Mouse (Mus musculus) adrenal gland, postnatal 0 days (tissue): Measurements from ENCODE around the gene Npas1. TPM values are rescaled to one million over a fixed set of nuclear protein-coding genes. Genes with fewer than 3 reads are reported as not detected.

Experiments
- polyA plus RNA-seq: library from polyadenylated mRNA; unstranded; fragments of >200 nt; fragmentation: Nextera tagmentation; extraction: Ambion mirVana; gene quantifications from 2 replicates; pipeline ENCODE4 v1.2.1, GENCODE M21; 2015

The Npas1 gene
- polyA plus RNA-seq, result 0.24 and 0.26 TPM in 2 replicates

DNA sequence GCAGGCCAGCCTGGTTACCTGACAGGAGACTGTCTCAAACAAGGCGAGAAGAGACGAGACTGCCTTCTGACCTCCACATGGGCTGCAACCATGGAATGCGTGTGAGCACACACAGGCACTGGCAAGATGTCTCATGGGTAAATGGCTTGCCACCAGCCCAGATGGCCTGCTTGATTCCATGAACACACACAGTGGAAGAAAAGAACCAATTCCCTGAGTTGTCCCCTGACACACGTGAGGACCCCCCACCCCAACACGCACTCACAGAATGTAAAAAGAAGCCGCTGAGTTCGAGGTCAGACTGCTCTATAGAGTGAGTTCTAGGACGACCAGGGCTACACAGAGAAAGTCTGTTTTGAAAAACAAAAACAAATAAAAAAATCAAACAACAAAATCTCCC is at the start of gene Npas1:
Gene Npas1, minus strand, starts transcription at position 101 of the 400 bp plus-strand sequence.

DNA sequence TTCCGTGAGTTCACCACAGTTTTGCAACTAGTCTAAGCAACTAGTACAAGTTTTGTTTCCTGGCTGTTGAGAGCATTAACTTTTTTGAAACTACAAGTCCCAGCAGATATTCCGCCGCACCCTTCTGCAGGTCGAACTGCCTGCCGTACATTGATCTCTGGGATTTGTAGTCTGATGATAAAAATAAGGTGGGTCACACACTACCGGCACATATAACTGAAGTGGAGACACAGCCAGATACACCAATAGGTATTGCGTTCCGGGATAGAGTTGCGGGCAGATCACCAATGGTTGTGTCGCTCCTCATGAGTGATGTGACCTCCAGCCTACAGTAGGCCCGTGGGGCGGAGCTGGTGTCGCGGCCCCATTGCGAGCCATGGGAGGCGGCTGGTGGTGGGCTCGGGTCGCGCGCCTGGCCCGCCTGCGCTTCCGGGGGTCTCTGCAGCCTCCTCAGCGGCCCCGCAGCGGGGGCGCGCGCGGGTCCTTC is 24.9 kb downstream of the Npas1 start, which contains the start of gene Tmem160:
Gene Tmem160, plus strand, starts transcription at position 193 of the 487 bp plus-strand sequence.

Other genes starting within 250 kb of the Npas1 start
- 0.29 and 0.66 TPM in 2 replicates for gene C5ar2, start 233.6 kb downstream of the Npas1 start, polyA plus RNA-seq
- 7.3 and 8.6 TPM in 2 replicates for gene C5ar1, start 218.2 kb downstream of the Npas1 start, polyA plus RNA-seq
- 38.6 and 39.9 TPM in 2 replicates for gene Inafm1, start 204.1 kb downstream of the Npas1 start, polyA plus RNA-seq
- 15.6 and 19.1 TPM in 2 replicates for gene Ccdc9, start 190.9 kb downstream of the Npas1 start, polyA plus RNA-seq
- gene Bbc3, start 169.3 kb downstream of the Npas1 start, polyA plus RNA-seq, result 9.1 and 13.6 TPM in 2 replicates
- 94.0 and 118 TPM in 2 replicates for gene Sae1, start 89.9 kb downstream of the Npas1 start, polyA plus RNA-seq
- 8.8 and 9.7 TPM in 2 replicates for gene Zc3h4, start 76.8 kb downstream of the Npas1 start, polyA plus RNA-seq
- gene Tmem160, start 24.9 kb downstream of the Npas1 start, polyA plus RNA-seq, result 139 and 140 TPM in 2 replicates
- 8.7 and 9.5 TPM in 2 replicates for gene Arhgap35, start 137.3 kb upstream of the Npas1 start, polyA plus RNA-seq
- gene Ceacam15, start 198.0 kb upstream of the Npas1 start, polyA plus RNA-seq, result not detected in 2 replicates
- gene Ceacam9, start 244.2 kb upstream of the Npas1 start, polyA plus RNA-seq, result not detected in 2 replicates